Mouse (Mus musculus): ENCODE measurements around the gene Pacsin2.
"Not testable (repeated sequence)": the region's sequence is repeated elsewhere in the genome, so short reads cannot be mapped to it uniquely, and the experiment has no call there.

DNA sequence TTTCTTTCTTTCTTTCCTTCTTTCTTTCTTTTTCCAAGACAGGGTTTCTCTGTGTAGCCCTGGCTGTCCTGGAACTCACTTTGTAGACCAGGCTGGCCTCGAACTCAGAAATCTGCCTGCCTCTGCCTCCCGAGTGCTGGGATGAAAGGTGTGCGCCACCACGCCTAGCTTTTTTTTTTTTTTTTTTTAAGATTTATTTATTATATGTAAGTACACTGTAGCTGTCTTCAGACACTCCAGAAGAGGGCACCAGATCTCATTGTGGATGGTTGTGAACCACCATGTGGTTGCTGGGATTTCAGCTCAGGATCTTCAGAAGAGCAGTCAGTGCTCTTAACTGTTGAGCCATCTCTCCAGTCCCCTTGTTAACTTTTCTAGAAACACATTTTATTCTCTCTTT is 95.7 kb downstream of the Pacsin2 start:
- TF ChIP-seq CTCF (IDR thresholded peaks at IDR 0.05; ENCODE audit: control insufficient read depth, insufficient read depth, insufficient replicate concordance, low read depth, low read length); POLR2A (IDR thresholded peaks at IDR 0.05; ENCODE audit: control insufficient read depth, low read depth, low read length): not testable (repeated sequence)
